Mouse (Mus musculus): ENCODE results near the gene Top3b. TPM values are rescaled to one million over a fixed set of nuclear protein-coding genes. Genes with fewer than 3 reads are reported as not detected.

Gene Top3b
- polyA plus RNA-seq, 1 experiment from 2014 or later = 76.9 TPM

GRCm38 (mm10) chr16:16941078-16941477 lies 70.5 kb downstream of the Top3b start:
- 93% methylated on average over 2 of the region's 2 CpGs for WGBS
- Histone ChIP-seq H3K4me1 (ENCODE audit: insufficient read depth) (no peaks in the 10 kb centered on the region), H3K36me3 (ENCODE audit: insufficient read depth) (no peaks in the 10 kb centered on the region), H3K9ac (no peak overlapping the region), H3K27ac (ENCODE audit: low read depth) (no peak overlapping the region), H3K4me3 (ENCODE audit: low read depth, low read length) (no peak overlapping the region), H3K9me3 (ENCODE audit: low read depth, low read length) (no peaks in the 10 kb centered on the region), H3K27me3 (ENCODE audit: insufficient read depth, low read length) (0 out of 2 replicates have a peak, but pooled peaks cover 3% of the 10 kb centered on the region), H3K4me2 (no peak overlapping the region)
- no peak for ATAC-seq (ENCODE audit: insufficient read depth)
- DNase-seq = no peak
- no peak for TF ChIP-seq CTCF (IDR thresholded peaks at IDR 0.05; ENCODE audit: low read depth)

Other genes with a start within 250 kb of the Top3b start
- gene Olfr19, start 194.3 kb upstream of the Top3b start, polyA plus RNA-seq (2014; fragmentation: Nextera tagmentation; extraction: Ambion mirVana) = not detected in 2 replicates
- 0.70 and 0.76 TPM in 2 replicates for gene Spag6l, start 41.3 kb upstream of the Top3b start, polyA plus RNA-seq (2014; fragmentation: Nextera tagmentation; extraction: Ambion mirVana)
- gene Igll1, start 6.8 kb upstream of the Top3b start, polyA plus RNA-seq (2014; fragmentation: Nextera tagmentation; extraction: Ambion mirVana) = 0.30 TPM in 1 of 2 replicates, not detected in the other
- 1.9 TPM in 2 replicates for gene Vpreb1, start 107 bp downstream of the Top3b start, polyA plus RNA-seq (2014; fragmentation: Nextera tagmentation; extraction: Ambion mirVana)
- gene Ppm1f, start 25.7 kb downstream of the Top3b start, polyA plus RNA-seq (2014; fragmentation: Nextera tagmentation; extraction: Ambion mirVana) = 27.6 and 29.4 TPM in 2 replicates
- gene Mapk1, start 112.6 kb downstream of the Top3b start, polyA plus RNA-seq (2014; fragmentation: Nextera tagmentation; extraction: Ambion mirVana) = 181 and 186 TPM in 2 replicates
- gene Ypel1, start 199.0 kb downstream of the Top3b start, polyA plus RNA-seq (2014; fragmentation: Nextera tagmentation; extraction: Ambion mirVana) = 31.1 and 36.2 TPM in 2 replicates
- gene Ppil2, start 240.5 kb downstream of the Top3b start, polyA plus RNA-seq (2014; fragmentation: Nextera tagmentation; extraction: Ambion mirVana) = 119 and 136 TPM in 2 replicates

Data from lung, embryonic 14.5 days (tissue).